Mouse (Mus musculus): ENCODE data around the gene Ccer1.

DNA sequence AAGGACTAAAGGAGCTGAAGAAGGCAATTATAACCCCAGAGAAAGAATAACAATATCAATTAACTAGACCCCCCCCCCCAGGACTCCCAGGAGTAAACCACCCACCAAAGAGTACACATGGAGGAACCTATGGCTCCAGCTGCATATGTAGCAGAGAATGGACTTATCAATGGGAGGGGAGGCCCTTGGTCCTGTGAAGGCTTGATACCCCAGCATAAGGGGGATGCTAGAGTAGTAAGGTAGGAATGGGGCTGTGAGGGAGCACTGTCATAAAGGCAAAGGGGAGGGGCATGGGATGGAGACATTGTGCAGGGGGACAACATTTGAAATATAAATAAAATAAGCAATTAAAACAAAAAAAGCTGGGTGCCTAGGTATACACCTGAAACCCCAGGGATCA, 9.5 kb downstream of the Ccer1 start:
- TF ChIP-seq CTCF (IDR thresholded peaks at IDR 0.05; ENCODE audit: extremely low read depth, insufficient read depth, insufficient read length, insufficient replicate concordance) (no peak), POLR2A (IDR thresholded peaks at IDR 0.05; ENCODE audit: low read depth, low read length) (no peak)

Measured in spleen, adult 2 months (tissue).